Mouse (Mus musculus) neural tube, embryonic 15.5 days (tissue): Measurements from ENCODE around the gene Rassf7. TPM values are rescaled to one million over a fixed set of nuclear protein-coding genes. Genes with fewer than 3 reads are reported as not detected.

Experiments
- ATAC-seq: fragments of 200-750 bp; cut with Nextera tagmentation; 2 replicates; pipeline ENCODE4 v1.8.0; 2017; ENCODE audit warnings: mild to moderate bottlenecking, moderate TSS enrichment, moderate library complexity; ENCODE audit not compliant: low FRiP score
- H3K27ac ChIP-seq: fragments of 300-500 bp; sonication (generic); replicated peaks from 2 replicates; pipeline ENCODE4 v1.5.1; 2015; ENCODE audit warnings: mild to moderate bottlenecking, inconsistent platforms
- H3K27me3 ChIP-seq: fragments of 300-500 bp; sonication (generic); replicated peaks from 2 replicates; pipeline ENCODE4 v1.6.1; 2015; ENCODE audit warnings: inconsistent platforms
- H3K36me3 ChIP-seq: fragments of 300-500 bp; sonication (generic); 2 replicates; pipeline ENCODE4 v1.6.1; 2015; ENCODE audit warnings: inconsistent platforms
- H3K4me1 ChIP-seq: fragments of 300-500 bp; sonication (generic); 2 replicates; pipeline ENCODE4 v1.6.1; 2015; ENCODE audit warnings: inconsistent platforms
- H3K4me2 ChIP-seq: fragments of 300-500 bp; sonication (generic); 2 replicates; pipeline ENCODE4 v1.6.1; 2015; ENCODE audit warnings: inconsistent platforms, mild to moderate bottlenecking, moderate library complexity
- H3K4me3 ChIP-seq: fragments of 300-500 bp; sonication (generic); replicated peaks from 2 replicates; pipeline ENCODE4 v1.5.1; 2015; ENCODE audit warnings: mild to moderate bottlenecking, inconsistent platforms
- H3K9ac ChIP-seq: fragments of 300-500 bp; sonication (generic); replicated peaks from 2 replicates; pipeline ENCODE4 v1.6.1; 2015; ENCODE audit warnings: mild to moderate bottlenecking, inconsistent platforms
- H3K9me3 ChIP-seq: fragments of 300-500 bp; sonication (generic); replicated peaks from 2 replicates; pipeline ENCODE4 v1.6.1; 2016; ENCODE audit warnings: inconsistent platforms
- WGBS: fragments of 180-500 bp; shearing (Covaris S2); methylation state at CpG from one replicate; pipeline ENCODE4 v1.1.7; 2015; ENCODE audit warnings: mixed read lengths; 5-methylcytosine and 5-hydroxymethylcytosine counted together
- microRNA counts: library from miRNA; unstranded; fragments of <30 nt; microRNA quantifications from one replicate; lab custom pipeline; 2016
- microRNA-seq: library from miRNA; unstranded; fragments of <30 nt; microRNA quantifications from one replicate; pipeline ENCODE4, GENCODE M21; 2017
- polyA plus RNA-seq: library from polyadenylated mRNA; unstranded; fragments of >200 nt; fragmentation: Nextera tagmentation; extraction: Ambion mirVana; gene quantifications from 2 replicates; pipeline ENCODE4 v1.2.1, GENCODE M21; 2015

The Rassf7 gene
- polyA plus RNA-seq, 1 experiment from 2014 or later: 24.1 TPM

GRCm38 (mm10) chr7:141265739-141266561 lies 50.3 kb downstream of the Rassf7 start, which contains the start of gene Irf7:
Gene Irf7, minus strand, starts transcription at chr7:141266481.
- H3K4me1 ChIP-seq: peaks cover 15% of the 10 kb centered on the region
- 14% methylated on average over 25 of the region's 25 CpGs for WGBS
- no peaks in the 10 kb centered on the region for H3K9me3 ChIP-seq

More at GRCm38 (mm10) chr7:141265739-141266561, 50.3 kb downstream of the Rassf7 start, which contains the start of gene Irf7:
- H3K27me3 ChIP-seq: no peaks in the 10 kb centered on the region
- no peak within 1 kb of the TSS for H3K27ac ChIP-seq
- peak within 1 kb of the TSS; percentile 11; the same call in 1 of the 2 replicates for H3K9ac ChIP-seq
- H3K4me2 ChIP-seq: peak within 1 kb of the TSS; percentile 57
- peak; percentile 34; the same call in 1 of the 2 replicates for ATAC-seq
- H3K36me3 ChIP-seq: peaks cover 31% of the 10 kb centered on the region
- H3K4me3 ChIP-seq: peak within 1 kb of the TSS; percentile 35

MicroRNA genes within 50 kb of the gene (microRNA counts, 519-probe panel; counts per million panel counts)
- 2,819 counts per million, percentile 67 among the panel's probes with 10 or more counts for microRNA mmu-miR-210 (lab: Ali Mortazavi, UCI)

Small RNAs within 50 kb of the gene (microRNA-seq; reads per million reads assigned to microRNA genes)
- gene Mir210: 161 reads per million, percentile 59 among the genes with 10 or more reads in this experiment

Other genes starting within 250 kb of the Rassf7 start
- 20.6 and 115 TPM in 2 replicates for gene Ifitm1, start 248.6 kb upstream of the Rassf7 start, polyA plus RNA-seq
- 50.1 and 243 TPM in 2 replicates for gene Ifitm3, start 205.1 kb upstream of the Rassf7 start, polyA plus RNA-seq
- 1.7 and 1.8 TPM in 2 replicates for gene Ifitm6, start 197.9 kb upstream of the Rassf7 start, polyA plus RNA-seq
- not detected in 2 replicates for gene Gm17387, start 186.7 kb upstream of the Rassf7 start, polyA plus RNA-seq
- 39.3 and 51.2 TPM in 2 replicates for gene B4galnt4, start 154.8 kb upstream of the Rassf7 start, polyA plus RNA-seq
- gene Pkp3, start 137.6 kb upstream of the Rassf7 start, polyA plus RNA-seq: 0.18 and 8.4 TPM in 2 replicates
- 3.3 and 7.8 TPM in 2 replicates for gene Sigirr, start 115.3 kb upstream of the Rassf7 start, polyA plus RNA-seq
- gene Ano9, start 98.1 kb upstream of the Rassf7 start, polyA plus RNA-seq: 0.60 and 1.4 TPM in 2 replicates
- gene Ptdss2, start 93.5 kb upstream of the Rassf7 start, polyA plus RNA-seq: 83.2 and 86.7 TPM in 2 replicates
- 50.0 and 69.8 TPM in 2 replicates for gene Rnh1, start 43.0 kb upstream of the Rassf7 start, polyA plus RNA-seq
- 166 and 188 TPM in 2 replicates for gene Hras, start 21.9 kb upstream of the Rassf7 start, polyA plus RNA-seq
- 9.0 and 9.1 TPM in 2 replicates for gene Lrrc56, start 21.7 kb upstream of the Rassf7 start, polyA plus RNA-seq
- 0.35 and 1.6 TPM in 2 replicates for gene Lmntd2, start 1.8 kb upstream of the Rassf7 start, polyA plus RNA-seq
- gene Phrf1, start 12.9 kb downstream of the Rassf7 start, polyA plus RNA-seq: 54.9 and 60.2 TPM in 2 replicates
- gene Irf7, start 50.6 kb downstream of the Rassf7 start, polyA plus RNA-seq: 2.6 and 7.8 TPM in 2 replicates
- gene Cdhr5, start 60.9 kb downstream of the Rassf7 start, polyA plus RNA-seq: 4.2 TPM in 1 of 2 replicates, not detected in the other
- 5.4 and 11.0 TPM in 2 replicates for gene Sct, start 63.3 kb downstream of the Rassf7 start, polyA plus RNA-seq
- gene Drd4, start 76.1 kb downstream of the Rassf7 start, polyA plus RNA-seq: 0.87 and 1.3 TPM in 2 replicates
- gene Deaf1, start 111.8 kb downstream of the Rassf7 start, polyA plus RNA-seq: 178 and 200 TPM in 2 replicates
- 50.5 and 55.8 TPM in 2 replicates for gene Tmem80, start 111.9 kb downstream of the Rassf7 start, polyA plus RNA-seq
- 0.23 and 10.7 TPM in 2 replicates for gene Eps8l2, start 123.0 kb downstream of the Rassf7 start, polyA plus RNA-seq
- 269 and 298 TPM in 2 replicates for gene Taldo1, start 176.3 kb downstream of the Rassf7 start, polyA plus RNA-seq
- 49.3 and 50.4 TPM in 2 replicates for gene Gatd1, start 198.3 kb downstream of the Rassf7 start, polyA plus RNA-seq
- 185 and 208 TPM in 2 replicates for gene Cend1, start 213.6 kb downstream of the Rassf7 start, polyA plus RNA-seq
- 76.7 and 88.8 TPM in 2 replicates for gene Slc25a22, start 222.0 kb downstream of the Rassf7 start, polyA plus RNA-seq
- gene Pidd1, start 228.2 kb downstream of the Rassf7 start, polyA plus RNA-seq: 2.7 and 5.0 TPM in 2 replicates
- gene Rplp2, start 231.5 kb downstream of the Rassf7 start, polyA plus RNA-seq: 743 and 829 TPM in 2 replicates
- 17.2 and 25.7 TPM in 2 replicates for gene Pnpla2, start 239.3 kb downstream of the Rassf7 start, polyA plus RNA-seq
- 7.1 and 9.6 TPM in 2 replicates for gene Cracr2b, start 245.2 kb downstream of the Rassf7 start, polyA plus RNA-seq